Mouse (Mus musculus) regulatory T cell (primary cell): ENCODE measurements around the gene Gm5426.
"Not testable (repeated sequence)": the region's sequence is repeated elsewhere in the genome, so short reads cannot be mapped to it uniquely, and the experiment has no call there.

Experiments used
- in situ Hi-C: fragments of 300-600 bp; cut with MboI, MseI; formaldehyde crosslinking; loops from one replicate; pipeline ENCODE4 v1.15.1; 2025; ENCODE audit warnings: high pct_unique_total_duplicates

Gm5426 gene

DNA sequence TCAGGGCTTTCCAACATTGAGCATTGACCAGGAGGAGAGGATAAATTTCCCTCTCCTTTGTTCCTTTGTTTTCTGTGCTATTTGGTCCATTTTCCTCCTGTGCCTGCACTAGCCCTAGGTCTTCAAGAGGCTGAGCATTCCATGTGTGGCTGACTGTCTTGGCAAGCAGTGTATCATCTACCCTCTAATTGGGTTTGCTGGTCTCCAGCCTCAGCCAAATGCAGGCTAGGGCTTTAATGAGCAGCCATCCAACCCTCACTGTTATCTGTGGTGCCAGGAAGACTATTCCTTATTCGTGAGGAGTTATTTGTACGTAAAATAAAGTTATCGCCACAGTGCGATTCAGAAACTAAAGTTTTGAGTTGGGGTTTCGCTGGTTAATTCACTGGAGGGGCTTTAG, 2.2 kb downstream of the Gm5426 start:
- in situ Hi-C loops, result no loop called here

DNA sequence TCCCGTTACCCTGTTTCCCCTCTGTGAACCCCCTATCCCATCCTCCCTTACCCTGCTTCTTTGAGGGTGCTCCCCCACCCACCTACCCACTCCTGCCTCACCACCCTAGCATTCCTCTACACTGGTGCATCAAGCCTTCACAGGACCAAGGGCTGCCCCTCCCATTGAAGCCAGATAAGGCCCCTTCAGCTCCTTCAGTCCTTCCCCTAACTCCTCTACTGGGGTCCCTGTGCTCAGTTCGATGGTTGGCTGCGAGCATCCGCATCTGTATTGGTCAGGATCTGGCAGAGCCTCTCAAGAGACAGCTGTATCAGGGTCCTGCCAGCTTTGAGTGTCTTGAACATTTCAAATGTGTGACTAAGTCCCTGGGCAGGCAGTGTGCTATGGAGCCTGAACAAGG, 2.9 kb downstream of the Gm5426 start:
- in situ Hi-C loops, result not testable (repeated sequence)

DNA sequence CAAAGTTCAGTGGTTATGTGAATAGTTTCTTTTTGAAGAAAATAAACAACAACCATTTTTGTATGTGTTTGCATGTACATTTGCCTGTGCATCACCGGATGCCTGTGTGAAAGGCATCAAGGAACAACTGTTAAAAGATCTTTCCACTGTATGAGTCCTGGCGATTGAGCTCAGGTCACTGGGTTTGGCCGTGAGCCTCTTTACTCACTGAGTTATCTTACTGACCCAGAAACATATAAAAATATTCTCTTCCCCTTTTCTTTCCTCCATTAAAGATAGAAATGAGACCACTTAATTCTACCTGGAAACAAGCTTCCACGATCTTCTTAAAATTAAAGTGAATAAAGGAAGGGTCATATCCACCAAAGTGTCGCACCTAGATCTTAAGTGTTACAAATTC, 10.2 kb downstream of the Gm5426 start:
- in situ Hi-C loops, result no loop called here

DNA sequence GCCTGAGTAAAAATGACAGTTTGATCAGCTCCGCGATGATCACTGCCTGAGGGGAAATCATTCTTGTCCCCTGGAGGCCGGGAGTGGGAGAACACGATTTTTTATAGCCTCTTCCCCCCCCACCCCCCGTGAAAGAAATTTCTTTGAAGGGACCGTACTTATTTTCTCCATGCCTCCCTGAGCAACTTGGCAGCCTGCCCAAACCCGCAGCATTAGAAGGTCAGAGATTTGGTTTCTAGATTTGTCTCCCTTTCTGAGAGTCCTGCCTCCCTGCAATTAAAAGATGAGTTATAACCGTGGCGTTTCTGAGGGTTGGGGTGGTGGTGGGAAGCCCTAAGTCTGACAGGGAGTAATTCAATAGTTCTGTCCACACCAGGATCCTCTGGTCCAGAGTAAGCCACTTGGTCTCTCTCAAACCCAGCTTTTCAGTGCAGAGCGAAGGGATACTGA, 11.9 kb downstream of the Gm5426 start:
- in situ Hi-C loops, result no loop called here

DNA sequence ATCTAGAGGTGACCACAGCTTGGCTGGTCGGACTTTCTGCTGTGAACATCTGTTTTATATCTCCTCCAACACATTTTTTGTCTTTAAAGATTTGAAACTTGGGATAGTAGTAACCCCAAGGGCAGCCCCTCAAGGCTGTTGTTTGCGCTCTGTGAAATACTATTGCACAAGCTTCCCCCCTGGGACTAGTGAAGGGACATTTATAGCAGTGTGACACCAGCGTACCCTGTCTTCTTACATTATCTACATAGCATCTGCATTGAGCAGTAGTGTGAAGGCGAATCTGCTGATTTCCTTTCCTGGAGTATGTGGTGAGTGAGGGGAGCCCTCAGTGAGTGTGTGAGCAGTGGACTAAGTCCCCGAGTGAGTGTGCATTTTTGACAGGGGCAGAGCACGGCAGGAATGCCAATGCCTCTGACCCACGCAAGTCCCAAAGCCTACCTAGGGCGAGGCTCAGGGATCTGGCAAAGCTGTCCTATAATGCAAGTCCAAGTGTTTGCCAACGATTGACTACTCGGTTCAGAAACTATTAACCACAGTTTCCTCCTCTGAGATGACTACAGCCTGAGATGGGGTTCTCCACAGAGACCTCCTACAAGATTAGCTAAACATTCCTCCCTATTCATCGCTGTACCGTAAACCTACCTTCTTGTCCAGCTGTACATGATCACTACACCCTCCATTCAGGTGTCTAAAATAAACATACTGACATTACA, 14.2 kb downstream of the Gm5426 start:
- in situ Hi-C loops, result loop anchor here (25.0 kb wide), 1 partner anchor 1537 kb away; the partner anchor contains the start of gene Ccer1

DNA sequence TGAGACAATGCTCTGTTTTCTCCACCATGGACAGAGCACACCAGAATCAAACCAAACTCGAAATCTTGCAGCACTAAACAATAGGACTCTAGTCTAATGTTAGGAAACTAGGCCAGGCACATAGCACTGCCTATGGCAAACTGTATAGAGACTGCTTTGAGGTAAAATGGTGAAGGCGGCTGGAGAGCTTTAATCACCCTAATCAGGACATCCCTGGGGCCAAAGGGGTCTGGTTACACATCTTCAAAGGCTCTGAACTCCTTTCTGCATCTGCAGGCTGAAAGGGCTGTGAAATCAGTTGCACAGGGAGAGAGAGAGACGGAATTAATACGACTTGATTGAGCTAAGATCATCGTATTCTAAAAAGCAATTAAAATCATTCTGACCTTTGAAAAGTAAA, 16.9 kb downstream of the Gm5426 start:
- in situ Hi-C loops, result loop anchor here (25.0 kb wide), 1 partner anchor 1534 kb away; the partner anchor contains the start of gene Ccer1

DNA sequence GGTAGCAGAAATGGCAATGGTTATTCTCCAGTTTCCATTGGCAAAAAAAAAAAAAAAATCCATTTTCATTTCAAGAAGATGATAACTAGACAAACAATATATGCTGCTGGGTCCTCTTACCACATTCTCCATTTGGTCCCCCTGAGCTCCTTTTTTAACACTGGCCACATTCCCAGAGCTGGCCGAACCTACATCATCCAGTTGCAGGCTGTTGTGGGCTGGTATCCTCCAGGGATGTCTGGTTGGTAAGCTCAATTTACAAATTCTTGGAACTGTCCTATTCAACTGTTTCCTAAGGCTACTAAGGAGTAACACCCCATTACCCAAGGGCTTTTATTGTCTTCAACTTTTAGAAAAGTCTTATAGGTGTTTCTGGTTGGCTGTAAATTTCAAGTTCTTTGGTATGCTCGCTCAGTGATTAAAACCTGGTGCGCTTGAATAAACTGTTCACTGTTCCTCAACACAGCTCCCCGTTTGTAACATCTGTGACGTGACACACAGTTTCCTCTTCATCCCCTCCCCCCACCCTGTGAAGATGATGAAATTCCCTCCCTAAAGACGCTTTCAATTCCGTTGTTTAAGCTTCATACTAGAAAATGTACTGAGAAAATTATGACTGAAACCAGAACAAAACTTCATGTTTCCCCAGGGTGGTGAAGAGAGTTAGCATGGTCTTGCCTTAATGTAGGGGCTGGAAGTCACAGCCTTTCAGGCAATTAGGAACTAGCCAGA, 26.7 kb downstream of the Gm5426 start:
- in situ Hi-C loops, result loop anchor here (25.0 kb wide), 1 partner anchor 1524 kb away; the partner anchor contains the start of gene Ccer1

DNA sequence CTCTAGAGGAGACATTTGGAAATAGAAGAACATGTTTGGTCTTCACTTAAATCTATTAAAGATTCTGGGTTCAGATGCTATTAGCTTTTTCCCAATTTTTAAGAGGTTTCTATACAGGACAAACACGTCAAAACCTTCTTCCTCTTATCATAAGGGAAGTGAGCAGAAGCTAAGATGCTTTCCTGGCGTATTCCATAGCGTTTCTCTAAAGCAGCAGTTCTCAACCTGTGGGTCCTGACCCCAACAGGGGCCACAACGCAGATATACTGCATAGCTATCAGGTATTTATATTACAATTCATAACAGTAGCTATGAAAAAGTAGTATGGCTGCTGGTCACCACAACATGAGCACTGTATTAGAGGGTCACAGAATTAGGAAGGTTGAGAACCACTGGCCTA, 27.4 kb downstream of the Gm5426 start:
- in situ Hi-C loops, result loop anchor here (25.0 kb wide), 1 partner anchor 1524 kb away; the partner anchor contains the start of gene Ccer1

DNA sequence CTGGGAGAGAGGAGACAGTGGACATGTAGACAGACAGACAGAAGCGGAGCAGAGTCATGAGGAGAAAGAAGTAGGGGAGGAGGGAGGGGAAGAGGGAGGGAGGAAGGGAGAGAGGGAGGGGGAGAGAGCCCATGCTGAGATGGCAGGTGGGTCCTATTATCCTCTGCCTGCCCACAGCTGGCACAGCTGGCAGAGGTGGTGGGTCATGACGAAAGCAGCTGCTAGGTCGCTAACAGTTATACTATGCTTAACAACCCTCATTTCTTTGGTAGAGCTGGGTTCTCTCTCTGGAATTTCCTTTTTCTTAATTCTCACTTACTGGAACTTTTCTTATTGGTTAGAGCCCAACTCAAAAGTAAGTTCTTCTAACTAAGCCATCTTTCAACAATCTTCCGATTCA, 28.9 kb downstream of the Gm5426 start:
- in situ Hi-C loops, result loop anchor here (25.0 kb wide), 1 partner anchor 1522 kb away; the partner anchor contains the start of gene Ccer1

DNA sequence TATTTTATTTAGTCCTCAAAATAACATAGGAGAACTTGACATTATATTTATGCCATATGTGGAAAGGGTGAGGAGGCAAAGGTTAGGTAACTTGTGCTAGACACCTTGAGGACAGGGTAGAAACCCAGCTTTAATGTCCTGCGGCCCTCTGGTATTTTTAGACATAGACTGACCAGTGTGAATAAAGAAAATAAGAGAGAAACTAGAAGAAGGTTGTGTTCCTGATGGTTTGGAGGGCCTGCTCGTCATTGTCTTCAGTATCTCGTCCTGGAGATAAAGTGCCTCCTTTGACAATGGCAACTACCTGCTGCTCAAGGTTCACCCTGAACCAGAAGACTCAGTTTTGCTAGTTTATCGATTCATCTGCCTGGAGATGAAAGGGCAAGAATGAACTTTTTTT, 32.6 kb downstream of the Gm5426 start:
- in situ Hi-C loops, result loop anchor here (25.0 kb wide), 1 partner anchor 1518 kb away; the partner anchor contains the start of gene Ccer1

DNA sequence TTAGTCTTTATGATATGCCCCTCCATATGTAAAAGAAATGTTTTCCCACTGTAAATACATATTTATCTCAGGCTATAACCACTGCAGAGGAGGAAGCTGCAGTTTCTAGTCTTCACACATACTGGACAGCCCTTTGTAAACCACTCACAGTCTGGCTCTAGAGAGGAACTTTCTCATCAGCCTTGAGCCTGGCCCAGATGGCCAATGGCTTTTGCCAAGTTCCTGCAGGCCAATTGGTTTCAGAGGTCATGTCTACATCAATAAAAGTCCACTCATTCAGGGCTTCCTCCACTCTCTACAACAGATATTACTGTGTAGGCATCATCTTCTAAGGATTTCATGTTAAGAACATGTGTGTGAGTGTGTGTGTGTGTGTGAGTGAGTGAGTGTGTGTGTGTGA, 35.1 kb downstream of the Gm5426 start:
- in situ Hi-C loops, result loop anchor here (25.0 kb wide), 1 partner anchor 1516 kb away; the partner anchor contains the start of gene Ccer1

DNA sequence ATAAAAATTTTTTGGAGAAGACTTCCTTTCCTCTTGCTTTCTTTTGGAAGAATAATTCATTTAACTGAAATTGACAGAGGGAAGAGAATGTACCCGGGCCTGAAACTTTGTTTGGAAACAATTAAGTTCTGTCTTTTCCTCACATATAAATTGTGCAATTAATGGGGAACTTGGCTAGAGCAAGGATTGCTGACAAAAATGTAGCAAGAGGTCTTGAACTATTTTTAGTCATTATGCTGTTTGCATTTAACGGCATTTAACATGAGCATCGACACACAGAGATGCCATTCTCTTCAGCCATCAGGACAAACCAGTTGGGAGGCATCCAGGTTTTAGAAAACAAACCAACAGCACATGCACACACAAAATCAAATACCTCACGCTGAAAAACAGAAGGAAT, 36.6 kb downstream of the Gm5426 start:
- in situ Hi-C loops, result loop anchor here (25.0 kb wide), 1 partner anchor 1514 kb away; the partner anchor contains the start of gene Ccer1

DNA sequence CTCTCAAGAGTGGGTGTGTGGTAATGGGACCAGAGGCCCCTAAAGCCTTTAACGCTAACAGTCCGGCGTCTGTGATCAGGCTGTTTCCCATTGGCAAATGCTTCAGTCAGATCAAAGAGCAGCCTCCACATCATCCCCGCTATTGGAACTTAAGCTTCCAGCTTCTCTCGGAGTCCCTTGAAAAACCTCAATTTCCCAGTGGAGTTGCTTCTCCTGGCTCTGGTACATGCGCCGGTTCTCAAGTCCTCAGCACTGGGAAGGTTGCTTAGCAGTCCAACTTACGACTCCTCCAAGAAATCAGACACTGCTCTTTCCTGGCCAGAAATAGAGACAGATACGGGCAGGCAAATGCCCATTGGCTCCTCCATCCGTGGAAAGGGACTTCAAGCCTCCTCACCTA, 37.4 kb downstream of the Gm5426 start:
- in situ Hi-C loops, result loop anchor here (25.0 kb wide), 1 partner anchor 1514 kb away; the partner anchor contains the start of gene Ccer1

DNA sequence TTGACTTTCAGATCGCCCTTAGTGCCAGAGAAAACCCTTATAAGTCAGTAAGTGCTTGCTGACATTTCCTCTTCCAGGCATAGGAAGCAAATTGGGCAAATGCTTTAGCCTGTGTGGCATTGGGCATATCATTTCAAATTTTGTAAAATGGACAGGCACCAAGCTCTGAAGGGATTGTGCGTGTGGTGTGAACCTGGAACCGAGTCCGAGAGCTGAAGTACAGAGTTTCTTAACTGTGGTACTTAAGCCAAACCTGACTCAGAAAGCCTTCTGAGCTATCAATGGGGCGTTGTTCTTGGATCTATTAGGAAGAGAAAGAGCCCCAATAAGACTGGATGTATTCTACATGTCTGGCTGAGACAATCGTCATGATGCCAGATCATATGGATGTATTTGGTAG, 40.5 kb downstream of the Gm5426 start:
- in situ Hi-C loops, result loop anchor here (5.0 kb wide), 2 partner anchors 70 to 95 kb away; no protein-coding TSS in a partner anchor

DNA sequence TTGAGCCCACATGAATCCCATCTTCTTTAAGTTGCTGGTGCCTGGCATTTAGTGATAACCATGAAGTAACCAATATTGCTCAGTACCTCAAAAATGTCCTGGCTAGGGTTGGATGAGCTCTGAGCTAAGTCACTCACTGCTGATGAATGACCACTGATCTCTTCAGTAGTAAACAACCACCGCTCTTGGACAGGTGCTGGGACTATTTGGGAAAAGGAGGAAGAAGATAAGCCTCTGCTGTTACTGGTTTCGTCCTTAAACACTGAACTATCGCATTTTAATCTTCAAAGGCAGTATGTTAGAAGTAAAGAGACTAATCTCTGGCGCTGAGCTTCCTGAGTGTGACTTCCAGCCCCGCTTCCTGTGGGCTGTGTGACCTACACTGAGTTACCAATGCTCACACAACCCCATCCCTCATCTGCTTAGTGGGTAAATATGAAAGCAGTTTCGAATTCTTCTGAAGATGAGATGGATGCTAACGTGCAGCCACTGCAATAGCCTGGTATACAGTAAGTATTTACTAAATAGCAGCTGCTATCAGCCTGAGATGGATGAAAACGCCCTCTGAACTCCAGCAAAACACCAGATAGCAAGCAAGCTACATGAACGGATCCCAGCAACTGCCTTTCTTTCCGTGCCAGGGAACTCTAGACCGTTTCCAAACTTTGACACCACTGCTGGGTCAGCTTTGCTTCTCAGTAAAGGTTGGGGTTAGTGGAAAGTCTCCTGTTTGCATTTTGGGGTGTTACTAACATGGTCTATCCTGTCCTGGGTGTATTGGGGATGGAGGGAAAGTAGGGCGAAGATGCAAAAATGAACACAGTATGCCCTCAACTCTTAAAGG, 44.4 kb downstream of the Gm5426 start:
- in situ Hi-C loops, result no loop called here

DNA sequence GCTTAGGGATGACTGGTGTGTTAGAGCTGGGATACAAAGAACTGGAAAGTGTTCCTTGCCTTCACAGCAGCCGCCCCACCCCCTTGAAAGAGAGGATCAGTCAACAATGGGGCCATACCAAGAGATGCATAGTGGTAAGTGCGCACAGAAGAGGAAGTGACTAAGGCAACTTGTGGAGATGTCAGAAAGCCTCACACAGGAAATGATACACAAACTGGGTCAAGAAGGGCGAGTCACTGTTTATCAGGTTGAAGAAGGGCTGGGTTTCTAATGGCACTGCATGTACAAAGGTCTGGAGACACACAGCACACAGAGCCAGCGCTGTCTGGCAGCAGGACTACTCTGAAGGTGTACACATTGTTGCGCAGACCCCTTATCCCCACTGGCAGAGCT, 45.0 kb downstream of the Gm5426 start:
- in situ Hi-C loops, result no loop called here

DNA sequence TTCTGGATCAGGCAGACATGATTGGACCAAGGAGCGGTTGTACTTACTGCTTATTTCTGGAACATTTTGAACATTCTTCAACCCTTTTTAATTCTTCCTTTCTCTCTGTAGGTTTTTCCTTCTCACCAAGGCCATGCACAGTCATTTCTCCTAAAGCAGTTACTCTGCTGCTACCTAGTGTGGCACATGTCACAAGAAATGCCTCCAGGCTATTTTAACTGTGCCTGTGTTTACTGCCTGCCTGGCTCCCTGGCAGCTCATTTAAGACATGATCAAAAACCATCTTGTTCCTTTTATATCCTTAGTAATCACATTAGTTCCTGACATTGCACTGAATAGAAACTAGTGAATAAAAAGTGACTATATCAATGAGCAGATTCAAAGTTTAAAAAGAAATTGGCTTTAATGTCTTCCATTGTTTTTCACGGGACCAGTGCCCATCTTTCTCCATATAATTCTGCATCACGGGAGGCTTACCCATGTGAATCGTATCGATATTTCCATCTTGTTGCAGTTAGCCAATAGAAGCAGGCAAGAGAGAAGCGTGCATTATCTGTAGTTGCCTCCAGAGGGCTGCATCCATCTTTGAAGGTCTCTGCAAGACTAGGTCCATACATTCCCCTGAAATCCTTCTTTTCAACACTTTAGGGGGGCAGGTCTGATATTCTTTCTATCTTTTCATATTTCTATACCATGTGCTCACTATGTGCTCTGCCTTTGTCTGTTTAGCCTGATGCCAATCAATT, 45.7 kb downstream of the Gm5426 start:
- in situ Hi-C loops, result no loop called here

DNA sequence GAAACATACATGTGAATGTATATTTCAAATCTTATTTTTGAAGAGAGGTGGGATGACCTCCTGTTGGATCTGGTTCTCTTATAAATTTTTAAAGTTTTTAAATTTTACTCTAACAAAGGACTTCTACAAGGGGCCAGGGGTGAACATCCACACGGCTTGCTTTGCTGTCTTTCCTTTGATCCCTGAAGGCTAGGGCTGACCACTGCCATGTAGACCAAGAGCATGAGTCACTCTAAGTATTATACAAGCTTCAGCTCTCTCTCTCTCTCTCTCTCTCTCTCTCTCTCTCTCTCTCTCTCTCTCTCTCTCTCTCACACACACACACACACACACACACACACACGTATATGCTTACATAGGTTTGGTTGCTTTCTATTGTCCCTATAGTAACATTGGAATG, 48.6 kb downstream of the Gm5426 start:
- in situ Hi-C loops, result no loop called here

DNA sequence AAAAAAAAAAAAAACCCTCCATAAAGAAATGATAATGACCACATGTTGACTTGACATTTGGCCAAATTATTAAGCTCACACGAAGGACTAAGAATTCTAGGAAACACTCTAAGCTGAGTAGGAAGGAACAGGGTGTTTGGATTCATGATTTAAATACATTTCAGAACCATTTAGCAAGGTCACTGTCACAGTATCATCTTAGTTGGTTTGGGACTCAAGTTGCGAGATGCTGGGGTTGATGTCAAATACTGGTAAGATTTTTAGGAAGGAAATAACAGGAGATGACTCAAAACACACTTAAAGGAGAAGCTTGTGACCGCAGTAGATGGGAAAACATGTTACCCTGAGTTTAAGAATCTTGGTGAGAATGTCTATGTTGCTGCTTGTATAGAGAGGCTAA, 49.2 kb downstream of the Gm5426 start:
- in situ Hi-C loops, result no loop called here
